Mouse (Mus musculus): Measurements from ENCODE around the gene Mrpl50. TPM values are rescaled to one million over a fixed set of nuclear protein-coding genes. Genes with fewer than 3 reads are reported as not detected.

Gene Mrpl50
- polyA plus RNA-seq, 1 experiment from 2014 or later = 93.6 TPM

- Histone ChIP-seq H3K4me3 (ENCODE audit: low read depth, low read length) (no peak overlapping the region), H3K4me1 (ENCODE audit: control insufficient read depth, insufficient read depth, low read length) (no peaks in the 10 kb centered on the region), H3K27me3 (ENCODE audit: control insufficient read depth, insufficient read depth, low read length) (no peaks in the 10 kb centered on the region), H3K9me3 (ENCODE audit: control insufficient read depth, low read depth, low read length) (no peaks in the 10 kb centered on the region), H3K36me3 (ENCODE audit: control insufficient read depth, insufficient read depth, low read length) (no peaks in the 10 kb centered on the region), H3K27ac (ENCODE audit: low read length) (no peak overlapping the region), H3K4me2 (replicated peaks; ENCODE audit: low read depth, low read length) (no peak overlapping the region), H3K9ac (replicated peaks; ENCODE audit: low read depth, low read length) (no peak overlapping the region)
- 81% methylated on average over 3 of the region's 3 CpGs for WGBS
- ATAC-seq (ENCODE audit: insufficient number of reproducible peaks, insufficient read depth, low FRiP score, low read depth) = no peak
Measured at GRCm38 (mm10) chr4:49469435-49470151, 51.3 kb downstream of the Mrpl50 start.

GRCm38 (mm10) chr4:49467360-49467759, 53.5 kb downstream of the Mrpl50 start:
- H3K4me3 ChIP-seq (ENCODE audit: low read depth, low read length) = no peak overlapping the region
- no peaks in the 10 kb centered on the region for H3K9me3 ChIP-seq (ENCODE audit: control insufficient read depth, low read depth, low read length)
- H3K27ac ChIP-seq (ENCODE audit: low read length) = no peak overlapping the region
- no peaks in the 10 kb centered on the region for H3K36me3 ChIP-seq (ENCODE audit: control insufficient read depth, insufficient read depth, low read length)
- H3K4me2 ChIP-seq (replicated peaks; ENCODE audit: low read depth, low read length) = no peak overlapping the region
- ATAC-seq (ENCODE audit: insufficient number of reproducible peaks, insufficient read depth, low FRiP score, low read depth) = no peak
- no peaks in the 10 kb centered on the region for H3K27me3 ChIP-seq (ENCODE audit: control insufficient read depth, insufficient read depth, low read length)
- WGBS = 94% methylated on average over 6 of the region's 6 CpGs
- H3K4me1 ChIP-seq (ENCODE audit: control insufficient read depth, insufficient read depth, low read length) = no peaks in the 10 kb centered on the region
- H3K9ac ChIP-seq (replicated peaks; ENCODE audit: low read depth, low read length) = no peak overlapping the region

Other genes with a start within 250 kb of the Mrpl50 start
- gene Acnat2, start 112.9 kb downstream of the Mrpl50 start, polyA plus RNA-seq (2014; fragmentation: Nextera tagmentation; extraction: Ambion mirVana) = not detected in 2 replicates
- gene Acnat1, start 47.2 kb downstream of the Mrpl50 start, polyA plus RNA-seq (2014; fragmentation: Nextera tagmentation; extraction: Ambion mirVana) = 0.42 and 0.86 TPM in 2 replicates
- 0.20 TPM in 1 of 2 replicates, not detected in the other for gene Baat, start 14.5 kb downstream of the Mrpl50 start, polyA plus RNA-seq (2014; fragmentation: Nextera tagmentation; extraction: Ambion mirVana)
- 7.1 and 8.7 TPM in 2 replicates for gene Zfp189, start 83 bp upstream of the Mrpl50 start, polyA plus RNA-seq (2014; fragmentation: Nextera tagmentation; extraction: Ambion mirVana)
- gene Aldob, start 28.5 kb upstream of the Mrpl50 start, polyA plus RNA-seq (2014; fragmentation: Nextera tagmentation; extraction: Ambion mirVana) = 2.6 and 2.7 TPM in 2 replicates
- 29.6 and 30.1 TPM in 2 replicates for gene Tmem246, start 76.8 kb upstream of the Mrpl50 start, polyA plus RNA-seq (2014; fragmentation: Nextera tagmentation; extraction: Ambion mirVana)
- 48.6 and 59.6 TPM in 2 replicates for gene Rnf20, start 110.9 kb upstream of the Mrpl50 start, polyA plus RNA-seq (2014; fragmentation: Nextera tagmentation; extraction: Ambion mirVana)
- gene Ppp3r2, start 160.9 kb upstream of the Mrpl50 start, polyA plus RNA-seq (2014; fragmentation: Nextera tagmentation; extraction: Ambion mirVana) = 0.13 TPM in 1 of 2 replicates, not detected in the other